Mouse (Mus musculus): ENCODE measurements at regions not wholly inside any gene's neighbourhood (a gene's known extent, or its start where the extent isn't known, plus 50 kb on each side); places are given as distances from the start of the nearest gene placed in this dataset.

DNA sequence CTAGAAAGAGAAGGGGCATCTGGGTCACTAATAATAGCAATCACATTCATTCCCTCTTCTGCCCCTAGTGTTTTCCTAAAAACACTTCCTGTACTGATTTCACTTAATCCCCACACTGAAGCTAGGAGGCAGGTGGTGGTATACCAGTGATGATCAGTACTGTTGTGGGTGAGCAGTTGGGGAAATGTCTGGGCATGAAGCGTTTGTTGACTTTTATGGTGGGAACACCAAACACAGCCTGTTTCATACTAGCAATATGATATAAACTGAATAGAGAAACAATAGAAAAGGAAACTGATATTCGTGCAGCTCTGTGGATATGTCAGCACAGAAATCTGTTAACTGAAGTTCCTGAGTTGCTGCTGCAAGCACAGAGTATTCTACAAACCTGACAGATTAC lies 194.1 kb downstream of the C1d start:
- DNase-seq (ENCODE audit: low spot score): no peak
- no peak overlapping the region for H3K27ac ChIP-seq (replicated peaks; ENCODE audit: low read depth, low read length)
- no peaks in the 10 kb centered on the region for H3K36me3 ChIP-seq (replicated peaks; ENCODE audit: control insufficient read depth, insufficient read depth, low read depth, low read length)
- no peaks in the 10 kb centered on the region for H3K4me1 ChIP-seq (ENCODE audit: control insufficient read depth, insufficient read depth, low read length)
- no peak overlapping the region for H3K9ac ChIP-seq (replicated peaks; ENCODE audit: low read length)
- 85% methylated on average over 2 of the region's 2 CpGs for whole genome bisulfite sequencing
- no peak for ATAC-seq (replicated peaks; ENCODE audit: insufficient number of reproducible peaks, low FRiP score, low TSS enrichment, low read depth)
- no peaks in the 10 kb centered on the region for H3K27me3 ChIP-seq (ENCODE audit: control insufficient read depth, insufficient read depth, low read length)
- no peak overlapping the region for H3K4me3 ChIP-seq (ENCODE audit: low read depth, low read length)
- no peak overlapping the region for H3K4me2 ChIP-seq (ENCODE audit: low read depth, low read length)
- no peaks in the 10 kb centered on the region for H3K9me3 ChIP-seq (replicated peaks; ENCODE audit: control insufficient read depth, low read length)

DNA sequence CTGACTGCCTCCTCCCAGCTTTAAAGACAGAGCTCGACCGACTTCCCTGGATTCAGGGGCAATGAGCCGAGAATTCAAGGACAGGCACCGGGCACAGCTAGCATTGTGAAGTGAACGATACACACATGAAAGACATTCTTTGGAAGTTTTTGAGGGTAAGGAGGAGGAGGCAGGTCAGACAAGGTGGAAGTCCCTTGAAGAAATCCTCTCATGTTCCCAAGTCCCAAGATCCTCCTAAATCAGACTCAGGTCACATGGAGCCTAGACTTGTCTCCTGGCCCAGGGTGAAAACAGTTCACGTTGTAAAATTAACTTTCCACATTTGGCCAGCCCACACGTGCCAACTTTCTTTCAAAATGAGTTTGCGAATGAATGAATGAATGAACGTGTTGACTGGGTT lies 196.2 kb downstream of the C1d start:
- no peak overlapping the region for H3K27ac ChIP-seq (replicated peaks; ENCODE audit: low read depth, low read length)
- H3K27me3 ChIP-seq (ENCODE audit: control insufficient read depth, insufficient read depth, low read length): no peaks in the 10 kb centered on the region
- WGBS: 79% methylated on average over 9 of the region's 9 CpGs
- no peaks in the 10 kb centered on the region for H3K36me3 ChIP-seq (replicated peaks; ENCODE audit: control insufficient read depth, insufficient read depth, low read depth, low read length)
- H3K4me1 ChIP-seq (ENCODE audit: control insufficient read depth, insufficient read depth, low read length): no peaks in the 10 kb centered on the region
- no peak overlapping the region for H3K4me3 ChIP-seq (ENCODE audit: low read depth, low read length)
- DNase-seq (ENCODE audit: low spot score): no peak
- no peak for ATAC-seq (replicated peaks; ENCODE audit: insufficient number of reproducible peaks, low FRiP score, low TSS enrichment, low read depth)
- no peaks in the 10 kb centered on the region for H3K9me3 ChIP-seq (replicated peaks; ENCODE audit: control insufficient read depth, low read length)
- no peak overlapping the region for H3K9ac ChIP-seq (replicated peaks; ENCODE audit: low read length)
- H3K4me2 ChIP-seq (ENCODE audit: low read depth, low read length): no peak overlapping the region

- H3K36me3 ChIP-seq (replicated peaks; ENCODE audit: control insufficient read depth, insufficient read depth, low read depth, low read length): no peaks in the 10 kb centered on the region
- 76% methylated on average over 4 of the region's 4 CpGs for WGBS
- H3K4me2 ChIP-seq (ENCODE audit: low read depth, low read length): no peak overlapping the region
- no peaks in the 10 kb centered on the region for H3K27me3 ChIP-seq (ENCODE audit: control insufficient read depth, insufficient read depth, low read length)
- H3K9me3 ChIP-seq (replicated peaks; ENCODE audit: control insufficient read depth, low read length): no peaks in the 10 kb centered on the region
- ATAC-seq (replicated peaks; ENCODE audit: insufficient number of reproducible peaks, low FRiP score, low TSS enrichment, low read depth): no peak
- H3K9ac ChIP-seq (replicated peaks; ENCODE audit: low read length): no peak overlapping the region
- no peak overlapping the region for H3K4me3 ChIP-seq (ENCODE audit: low read depth, low read length)
- no peak overlapping the region for H3K27ac ChIP-seq (replicated peaks; ENCODE audit: low read depth, low read length)
- no peak for DNase-seq (ENCODE audit: low spot score)
- no peaks in the 10 kb centered on the region for H3K4me1 ChIP-seq (ENCODE audit: control insufficient read depth, insufficient read depth, low read length)
These were observed 201.6 kb downstream of the C1d start for GRCm38 (mm10) chr11:17458946-17459345.

GRCm38 (mm10) chr11:17460024-17460919 lies 202.9 kb downstream of the C1d start:
- DNase-seq (ENCODE audit: low spot score) (peak; percentile 78), ATAC-seq (replicated peaks; ENCODE audit: insufficient number of reproducible peaks, low FRiP score, low TSS enrichment, low read depth) (peak; percentile 34)
- Histone ChIP-seq H3K9me3 (replicated peaks; ENCODE audit: control insufficient read depth, low read length) (no peaks in the 10 kb centered on the region), H3K4me3 (ENCODE audit: low read depth, low read length) (no peak overlapping the region), H3K27ac (replicated peaks; ENCODE audit: low read depth, low read length) (no peak overlapping the region), H3K4me2 (ENCODE audit: low read depth, low read length) (no peak overlapping the region; the same call in 1 of the 2 replicates), H3K4me1 (ENCODE audit: control insufficient read depth, insufficient read depth, low read length) (no peaks in the 10 kb centered on the region), H3K27me3 (ENCODE audit: control insufficient read depth, insufficient read depth, low read length) (no peaks in the 10 kb centered on the region), H3K36me3 (replicated peaks; ENCODE audit: control insufficient read depth, insufficient read depth, low read depth, low read length) (no peaks in the 10 kb centered on the region), H3K9ac (replicated peaks; ENCODE audit: low read length) (no peak overlapping the region)
- WGBS: 16% methylated on average over 11 of the region's 11 CpGs

DNA sequence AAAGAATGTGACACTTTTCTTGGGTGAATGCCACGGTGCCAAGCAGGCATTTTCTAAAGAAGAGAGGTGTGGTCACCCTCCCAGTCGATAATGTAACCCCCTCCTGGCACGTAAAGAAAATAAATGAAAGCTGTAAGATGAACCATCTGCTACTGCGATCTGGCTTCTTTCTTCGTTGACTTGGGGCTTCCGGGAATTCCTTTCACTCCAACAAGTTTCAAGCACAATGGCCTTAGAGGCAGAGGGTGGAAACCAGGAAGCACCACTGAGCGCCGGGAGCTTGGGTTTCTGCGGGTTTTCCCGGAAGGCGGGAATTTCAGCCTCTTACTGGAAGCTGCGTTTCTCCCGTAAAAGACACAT lies 203.5 kb downstream of the C1d start:
- no peak for ATAC-seq (replicated peaks; ENCODE audit: insufficient number of reproducible peaks, low FRiP score, low TSS enrichment, low read depth)

DNA sequence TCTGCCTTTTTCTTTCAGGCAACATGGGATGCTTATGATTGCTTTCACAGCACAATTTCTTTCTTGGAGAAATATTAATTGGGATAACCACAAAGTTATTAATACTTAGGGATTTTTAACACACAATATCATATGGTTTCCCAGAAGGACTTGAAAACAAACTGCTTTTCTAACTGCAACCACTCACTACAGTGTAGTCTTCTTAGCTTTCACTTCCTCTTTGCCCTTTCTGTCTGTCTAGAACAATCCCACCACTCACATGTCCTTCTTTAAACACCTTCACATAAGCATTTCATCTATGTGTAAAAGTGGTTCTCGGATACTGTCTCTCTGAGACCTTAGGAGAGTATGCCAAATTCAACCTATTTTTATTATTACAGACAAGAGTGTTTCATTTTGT lies 204.3 kb downstream of the C1d start:
- H3K9me3 ChIP-seq (replicated peaks; ENCODE audit: control insufficient read depth, low read length): no peaks in the 10 kb centered on the region
- H3K9ac ChIP-seq (replicated peaks; ENCODE audit: low read length): no peak overlapping the region
- no peak overlapping the region for H3K27ac ChIP-seq (replicated peaks; ENCODE audit: low read depth, low read length)
- ATAC-seq (replicated peaks; ENCODE audit: insufficient number of reproducible peaks, low FRiP score, low TSS enrichment, low read depth): no peak
- no peak for DNase-seq (ENCODE audit: low spot score)
- 80% methylated on average over 1 of the region's 1 CpGs for WGBS
- no peaks in the 10 kb centered on the region for H3K27me3 ChIP-seq (ENCODE audit: control insufficient read depth, insufficient read depth, low read length)
- no peak overlapping the region for H3K4me2 ChIP-seq (ENCODE audit: low read depth, low read length)
- H3K4me1 ChIP-seq (ENCODE audit: control insufficient read depth, insufficient read depth, low read length): no peaks in the 10 kb centered on the region
- H3K4me3 ChIP-seq (ENCODE audit: low read depth, low read length): no peak overlapping the region
- H3K36me3 ChIP-seq (replicated peaks; ENCODE audit: control insufficient read depth, insufficient read depth, low read depth, low read length): no peaks in the 10 kb centered on the region

More for the DNA sequence above, 203.5 kb downstream of the C1d start:
- no peaks in the 10 kb centered on the region for H3K9me3 ChIP-seq (replicated peaks; ENCODE audit: control insufficient read depth, low read length)
- no peaks in the 10 kb centered on the region for H3K27me3 ChIP-seq (ENCODE audit: control insufficient read depth, insufficient read depth, low read length)
- no peak overlapping the region for H3K9ac ChIP-seq (replicated peaks; ENCODE audit: low read length)
- DNase-seq (ENCODE audit: low spot score): peak; percentile 72
- no peak overlapping the region for H3K4me3 ChIP-seq (ENCODE audit: low read depth, low read length)
- no peaks in the 10 kb centered on the region for H3K4me1 ChIP-seq (ENCODE audit: control insufficient read depth, insufficient read depth, low read length)
- H3K36me3 ChIP-seq (replicated peaks; ENCODE audit: control insufficient read depth, insufficient read depth, low read depth, low read length): no peaks in the 10 kb centered on the region
- 8% methylated on average over 13 of the region's 13 CpGs for WGBS
- H3K4me2 ChIP-seq (ENCODE audit: low read depth, low read length): peak overlapping the region; percentile 26; the same call in 1 of the 2 replicates
- no peak overlapping the region for H3K27ac ChIP-seq (replicated peaks; ENCODE audit: low read depth, low read length)

DNA sequence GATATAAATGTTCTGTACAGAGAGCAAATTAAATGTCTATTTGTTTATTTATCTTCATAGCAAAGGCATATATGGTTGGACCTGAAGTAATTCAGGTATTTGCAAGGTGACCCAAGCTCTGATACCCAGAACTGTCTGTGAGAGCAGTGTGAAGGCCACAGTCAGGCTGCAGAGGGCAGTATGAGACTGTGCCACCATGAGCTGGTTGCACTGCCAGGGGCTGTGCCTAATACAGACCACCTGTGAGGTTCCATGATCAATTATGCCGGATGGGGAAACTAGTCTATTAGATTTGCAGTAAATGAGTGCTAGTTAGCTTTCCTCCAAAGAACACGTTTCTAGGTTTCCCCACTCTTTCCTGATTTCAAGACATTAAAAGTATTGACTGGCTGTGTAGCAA lies 207.5 kb downstream of the C1d start:
- Histone ChIP-seq H3K9ac (replicated peaks; ENCODE audit: low read length) (no peak overlapping the region), H3K4me2 (ENCODE audit: low read depth, low read length) (no peak overlapping the region), H3K27ac (replicated peaks; ENCODE audit: low read depth, low read length) (no peak overlapping the region), H3K27me3 (ENCODE audit: control insufficient read depth, insufficient read depth, low read length) (no peaks in the 10 kb centered on the region), H3K36me3 (replicated peaks; ENCODE audit: control insufficient read depth, insufficient read depth, low read depth, low read length) (no peaks in the 10 kb centered on the region), H3K9me3 (replicated peaks; ENCODE audit: control insufficient read depth, low read length) (no peaks in the 10 kb centered on the region), H3K4me3 (ENCODE audit: low read depth, low read length) (no peak overlapping the region), H3K4me1 (ENCODE audit: control insufficient read depth, insufficient read depth, low read length) (no peaks in the 10 kb centered on the region)
- WGBS: 19% methylated on average over 2 of the region's 2 CpGs
- peak; percentile 78; the same call in 1 of the 2 replicates for ATAC-seq (replicated peaks; ENCODE audit: insufficient number of reproducible peaks, low FRiP score, low TSS enrichment, low read depth)
- peak; percentile 79 for DNase-seq (ENCODE audit: low spot score)

GRCm38 (mm10) chr11:17468431-17469165 lies 211.2 kb downstream of the C1d start:
- DNase-seq (ENCODE audit: low spot score) (no peak), ATAC-seq (replicated peaks; ENCODE audit: insufficient number of reproducible peaks, low FRiP score, low TSS enrichment, low read depth) (no peak)
- H3K27ac ChIP-seq (replicated peaks; ENCODE audit: low read depth, low read length): no peak overlapping the region
- no peak overlapping the region for H3K4me2 ChIP-seq (ENCODE audit: low read depth, low read length)
- no peaks in the 10 kb centered on the region for H3K4me1 ChIP-seq (ENCODE audit: control insufficient read depth, insufficient read depth, low read length)
- no peak overlapping the region for H3K4me3 ChIP-seq (ENCODE audit: low read depth, low read length)
- no peaks in the 10 kb centered on the region for H3K36me3 ChIP-seq (replicated peaks; ENCODE audit: control insufficient read depth, insufficient read depth, low read depth, low read length)
- no peaks in the 10 kb centered on the region for H3K27me3 ChIP-seq (ENCODE audit: control insufficient read depth, insufficient read depth, low read length)
- H3K9ac ChIP-seq (replicated peaks; ENCODE audit: low read length): no peak overlapping the region
- H3K9me3 ChIP-seq (replicated peaks; ENCODE audit: control insufficient read depth, low read length): no peaks in the 10 kb centered on the region
- 83% methylated on average over 2 of the region's 2 CpGs for WGBS

Measured in embryonic facial prominence, embryonic 11.5 days (tissue).